Mouse (Mus musculus) monocyte, adult 5-6 weeks (primary cell): Measurements from ENCODE around the gene Gpsm1. TPM values are rescaled to one million over a fixed set of nuclear protein-coding genes. Genes with fewer than 3 reads are reported as not detected.

ENCODE experiments used
- ATAC-seq: fragments of 153-309, 156-312 bp; replicated peaks from 2 replicates; pipeline ENCODE4 v1.8.0; 2017; ENCODE audit warnings: mild to moderate bottlenecking; ENCODE audit not compliant: low TSS enrichment, insufficient number of reproducible peaks, severe bottlenecking, poor library complexity, low FRiP score
- total RNA-seq: library from RNA; stranded (forward); fragments of 200-1000, 200-491, 200-594 nt; gene quantifications from 3 replicates; pipeline ENCODE4 v1.2.3, GENCODE M21; 2017

Gene Gpsm1
- 10.2 to 26.9 TPM (median 12.7 TPM) in 3 replicates for total RNA-seq

GRCm38 (mm10) chr2:26315072-26315924, at the start of gene Gpsm1:
Gene Gpsm1, plus strand, starts transcription at chr2:26315515.
- ATAC-seq, result peak; percentile 41

- ATAC-seq, result no peak
Observed at GRCm38 (mm10) chr2:26266066-26266742, 49.1 kb upstream of the Gpsm1 start.

DNA sequence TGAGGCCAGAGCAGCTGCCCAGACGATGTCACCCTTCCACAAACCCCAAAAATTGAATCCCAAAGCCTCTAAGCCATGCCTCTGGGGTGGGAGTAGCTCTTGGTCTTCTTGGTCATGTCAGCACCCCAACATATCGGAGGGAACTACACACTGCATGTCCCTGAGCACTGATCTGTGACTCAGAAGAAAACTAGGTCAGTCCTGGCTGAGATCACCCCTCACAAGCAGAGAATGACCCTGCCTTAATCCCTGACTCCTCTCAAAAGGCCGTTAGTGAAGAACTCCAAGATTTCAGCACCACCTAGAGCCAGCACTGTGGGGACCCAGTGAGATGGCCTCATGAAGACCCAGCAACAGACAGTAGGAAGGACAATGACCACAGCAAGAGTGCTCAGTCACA, 47.1 kb upstream of the Gpsm1 start:
- ATAC-seq, result no peak

DNA sequence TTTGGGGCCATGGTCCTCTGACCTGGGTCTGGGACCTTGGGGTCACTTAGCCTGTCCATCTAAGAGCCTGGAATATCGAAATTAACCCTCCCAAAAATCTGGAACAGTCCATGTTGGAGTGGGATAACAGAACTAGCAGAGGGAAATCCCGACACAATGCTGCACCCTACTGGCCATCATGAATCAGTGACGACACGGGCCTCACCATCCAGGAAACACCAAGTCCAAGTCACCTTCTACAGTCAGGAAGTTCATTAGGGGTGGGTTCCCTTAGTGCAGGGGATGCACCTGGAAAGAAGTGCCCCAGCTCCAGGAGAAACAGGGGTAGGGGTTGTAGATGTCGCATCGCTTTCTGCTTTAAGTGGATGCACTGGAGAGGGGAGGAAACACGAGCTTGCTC, 41.7 kb upstream of the Gpsm1 start:
- no peak for ATAC-seq

- no peak for ATAC-seq
Observed at GRCm38 (mm10) chr2:26279712-26280111, 35.6 kb upstream of the Gpsm1 start.

GRCm38 (mm10) chr2:26280594-26280993, 34.7 kb upstream of the Gpsm1 start:
- no peak for ATAC-seq

DNA sequence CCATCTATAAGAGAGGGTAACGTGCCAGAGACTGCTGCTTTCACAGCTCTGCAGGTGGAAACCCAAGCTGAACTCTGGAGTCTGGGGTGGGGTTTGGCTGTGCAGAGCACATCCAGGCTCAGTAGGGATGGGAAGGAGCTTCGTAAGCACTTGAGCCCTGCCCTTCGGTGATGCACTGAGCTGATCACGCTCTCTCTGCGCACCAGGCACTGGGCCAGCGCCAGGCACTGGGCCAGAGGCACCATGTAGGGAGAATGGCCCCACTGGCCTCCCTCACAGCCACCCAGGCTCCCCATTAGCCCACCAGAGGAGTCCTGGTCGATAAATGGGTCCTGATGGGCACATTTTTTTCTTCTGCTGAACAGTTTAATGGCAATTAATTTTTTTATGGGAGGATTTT, 29.5 kb upstream of the Gpsm1 start:
- ATAC-seq, result no peak

DNA sequence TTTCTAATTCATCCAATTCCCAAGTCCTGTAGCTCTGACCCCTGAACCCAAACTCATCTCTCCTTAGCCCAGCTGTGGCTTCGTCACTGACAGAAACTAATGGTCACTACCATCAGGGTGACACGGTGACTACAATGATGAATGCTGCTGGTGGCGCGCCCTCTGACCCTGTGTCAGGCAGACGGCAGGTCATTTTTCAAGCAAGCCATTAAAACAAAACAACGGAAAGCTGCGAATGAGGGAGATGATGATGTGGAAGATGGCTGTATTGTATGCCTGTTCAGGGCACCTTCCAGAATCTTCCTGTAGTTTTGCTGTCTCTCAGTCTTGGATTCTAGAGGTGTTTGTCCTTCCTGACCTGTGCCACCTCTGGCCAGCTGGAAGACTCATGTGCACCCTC, 28.9 kb upstream of the Gpsm1 start:
- ATAC-seq, result no peak

DNA sequence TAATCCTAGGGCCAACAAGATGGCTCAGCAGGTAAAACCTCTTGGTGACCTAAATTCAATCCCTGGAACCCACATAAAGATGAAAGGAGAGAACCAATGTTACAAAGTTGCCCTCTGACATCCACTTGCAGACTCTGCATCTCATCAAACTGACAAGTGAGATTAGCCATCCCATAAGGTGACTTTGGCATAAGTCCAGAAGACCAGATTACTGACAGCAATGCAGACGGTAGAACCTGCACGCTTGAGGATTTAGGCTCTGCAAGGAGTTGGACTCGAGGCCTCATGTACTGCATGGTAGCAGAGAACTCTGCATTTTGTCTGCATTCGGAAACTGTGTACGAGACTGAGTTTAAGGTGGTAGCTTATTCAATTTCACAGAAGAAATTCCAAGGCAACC, 25.2 kb upstream of the Gpsm1 start:
- no peak for ATAC-seq

GRCm38 (mm10) chr2:26294457-26294856, 20.9 kb upstream of the Gpsm1 start, which contains the start of gene Ccdc187:
Gene Ccdc187, minus strand, starts transcription at chr2:26294557.
- no peak for ATAC-seq

DNA sequence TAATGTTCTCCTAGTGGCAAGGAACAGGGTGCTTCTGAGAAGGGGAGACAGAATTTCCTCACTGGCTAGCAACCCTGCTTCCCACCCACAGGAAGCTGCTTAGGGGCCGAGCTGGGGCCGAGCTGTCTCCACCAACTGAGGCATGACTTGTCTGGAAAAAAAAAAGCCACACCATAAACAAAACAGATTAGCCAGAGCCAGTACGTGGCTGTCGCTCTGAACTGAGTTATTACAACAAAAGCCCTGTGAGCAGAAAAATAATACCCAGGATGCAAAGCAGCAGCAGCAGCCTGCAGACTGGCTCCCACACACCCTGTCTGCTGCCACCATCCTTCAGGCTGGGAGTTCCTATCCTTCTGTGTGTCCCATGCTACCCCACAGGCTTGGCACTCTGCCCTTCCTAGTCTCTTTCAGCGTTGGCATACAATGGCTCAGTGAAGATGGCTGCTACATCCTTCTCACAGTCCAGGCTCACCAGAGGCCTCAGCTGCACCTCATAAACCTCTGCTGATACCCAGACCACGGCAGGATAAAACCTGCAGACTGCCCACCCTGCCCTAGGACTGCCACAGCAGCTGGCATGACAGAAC, 18.6 kb upstream of the Gpsm1 start:
- no peak for ATAC-seq

GRCm38 (mm10) chr2:26298208-26298855, 17.0 kb upstream of the Gpsm1 start:
- ATAC-seq, result no peak

- no peak for ATAC-seq
Observed at GRCm38 (mm10) chr2:26298856-26299230, 16.5 kb upstream of the Gpsm1 start.

GRCm38 (mm10) chr2:26299336-26299735, 16.0 kb upstream of the Gpsm1 start:
- ATAC-seq, result no peak

DNA sequence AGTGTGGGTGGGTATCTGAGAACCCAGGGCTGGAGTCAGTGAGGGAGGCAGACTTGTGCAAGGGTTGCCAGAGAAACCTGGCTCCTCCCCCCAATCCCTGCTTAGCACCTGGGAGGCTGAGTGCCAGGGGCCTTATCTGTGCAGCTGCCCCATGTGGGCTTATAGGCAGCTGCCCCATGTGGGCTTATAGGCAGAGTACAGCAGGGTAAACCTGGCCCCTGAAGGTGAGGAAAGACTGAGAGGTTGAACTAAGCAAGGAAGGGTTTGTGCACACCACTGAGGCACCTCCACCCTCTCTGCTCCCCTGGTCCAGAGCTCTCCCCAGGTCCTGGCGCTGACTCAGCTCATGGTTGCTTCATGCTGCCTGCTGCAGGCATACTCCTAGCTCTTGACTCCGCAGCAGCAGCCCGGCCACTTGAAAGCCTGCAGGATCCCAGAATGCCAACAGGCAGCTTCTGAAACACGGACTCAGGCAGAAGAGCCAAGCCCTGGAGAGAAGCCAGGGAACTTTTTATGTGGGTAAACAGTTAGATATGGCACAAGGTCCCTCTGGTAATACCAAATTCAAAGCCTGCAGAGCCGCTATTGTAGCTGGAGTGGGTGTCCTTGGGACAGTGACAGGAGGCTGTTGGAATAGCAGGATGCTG, 15.0 kb upstream of the Gpsm1 start:
- no peak for ATAC-seq

DNA sequence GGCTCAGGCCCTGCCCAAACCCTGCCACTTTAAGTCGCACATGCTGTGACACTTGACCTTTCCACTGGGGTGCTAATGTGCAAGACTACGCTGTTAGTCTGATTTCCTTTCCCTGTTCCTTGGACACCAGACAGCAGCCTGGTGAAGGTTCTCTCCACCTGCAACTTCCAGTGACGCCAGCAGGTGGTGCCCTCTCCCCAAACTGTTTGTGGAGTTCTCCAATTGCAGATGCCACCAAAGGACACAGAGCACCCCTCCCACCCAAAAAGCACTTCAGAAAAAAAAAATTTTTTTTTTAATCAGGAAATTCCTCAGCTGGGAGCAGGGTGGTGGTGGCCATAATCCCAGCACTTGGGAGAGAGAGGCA, 14.5 kb upstream of the Gpsm1 start:
- ATAC-seq, result peak; percentile 62

DNA sequence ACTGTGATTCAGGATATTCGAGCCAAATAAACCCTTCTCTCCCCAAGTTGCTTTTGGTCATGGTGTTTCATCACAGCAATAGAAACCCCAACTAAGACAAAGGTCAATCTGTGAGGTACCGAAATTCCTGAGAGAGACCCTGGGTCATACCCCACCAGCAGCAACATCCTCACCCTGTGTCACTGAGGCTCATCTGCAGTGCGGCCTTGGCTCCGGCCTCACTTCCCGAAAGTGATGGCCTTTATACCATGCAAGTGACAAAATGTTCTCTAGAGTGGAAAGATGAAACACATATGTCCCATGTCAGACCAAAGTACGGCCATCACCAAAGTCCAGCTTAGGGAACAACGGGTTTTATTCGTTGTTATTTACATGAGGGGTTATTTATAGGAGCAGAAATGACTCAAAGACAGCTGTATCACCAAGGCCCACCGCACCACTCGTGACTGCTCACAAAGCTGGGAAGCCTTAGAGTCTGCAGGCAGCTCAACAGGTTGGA, 13.3 kb upstream of the Gpsm1 start:
- no peak for ATAC-seq

- no peak for ATAC-seq
Observed at GRCm38 (mm10) chr2:26304711-26305110, 10.6 kb upstream of the Gpsm1 start.

GRCm38 (mm10) chr2:26305555-26305954, 9.8 kb upstream of the Gpsm1 start:
- ATAC-seq, result no peak
